Mouse (Mus musculus): ENCODE data around the gene Tmtc2. TPM values are rescaled to one million over a fixed set of nuclear protein-coding genes. Genes with fewer than 3 reads are reported as not detected.

Gene Tmtc2
- total RNA-seq, 1 experiment = 0.89 TPM

DNA sequence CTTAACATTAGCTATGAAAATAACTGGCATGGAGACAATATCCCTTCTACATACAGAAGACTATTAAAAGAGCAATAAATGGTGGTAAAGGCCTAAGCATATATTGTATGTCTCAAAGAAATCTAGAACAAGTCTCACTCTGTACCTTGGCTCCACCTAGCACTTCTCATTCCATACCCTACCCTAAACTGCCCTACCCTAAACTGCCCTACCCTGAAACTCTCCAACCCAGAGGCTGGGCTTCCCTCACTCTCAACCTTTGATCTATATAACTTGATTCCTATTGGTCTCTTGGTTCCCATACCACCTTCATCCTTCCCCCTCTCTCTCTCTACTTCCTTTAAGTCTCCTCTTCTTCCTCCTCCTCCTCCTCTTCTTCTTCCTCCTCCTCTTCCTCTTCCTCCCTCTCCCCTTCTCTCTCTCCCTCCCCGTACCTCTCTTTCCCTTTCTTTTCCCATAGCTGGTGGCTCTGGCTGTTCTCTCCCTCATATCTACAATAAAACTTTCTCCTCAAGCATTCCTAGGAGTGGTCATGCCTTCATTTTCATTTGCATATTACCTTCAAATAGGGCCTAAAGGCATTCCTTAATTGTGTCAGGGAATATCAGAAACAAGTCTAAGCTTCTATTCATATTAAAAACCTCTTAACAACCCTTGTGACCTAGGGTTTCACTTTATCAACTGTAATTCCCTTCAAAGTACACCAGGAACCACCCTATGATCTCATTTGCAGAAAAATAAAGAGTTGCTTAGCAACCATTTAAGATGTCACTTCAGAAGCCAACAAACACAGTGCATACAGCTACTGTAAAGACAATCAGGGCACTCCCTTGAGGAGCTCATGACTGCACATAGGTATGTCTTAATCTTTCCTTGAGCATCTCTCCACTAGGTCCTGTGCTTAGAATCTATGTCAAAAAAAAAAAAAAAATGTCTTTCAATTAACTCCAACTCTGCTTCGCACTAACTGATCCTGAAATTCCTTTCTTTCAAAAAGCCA lies 29.9 kb downstream of the Tmtc2 start:
- Histone ChIP-seq H3K4me3 (ENCODE audit: insufficient read depth in 1 of 2, low read depth in 1 of 2, low read length in 2 of 2, poor library complexity in 1 of 2, severe bottlenecking in 1 of 2) (no peak overlapping the region), H3K9ac (ENCODE audit: insufficient read depth, low read depth, low read length, poor library complexity, severe bottlenecking) (no peak overlapping the region), H3K36me3 (ENCODE audit: control insufficient read depth, insufficient read depth, low read length, poor library complexity, severe bottlenecking) (no peaks in the 10 kb centered on the region), H3K9me3 (ENCODE audit: control insufficient read depth, insufficient read depth, low read depth, low read length) (no peaks in the 10 kb centered on the region), H3K27ac (ENCODE audit: insufficient read depth, low read depth, low read length, poor library complexity, severe bottlenecking) (no peak overlapping the region), H3K4me1 (ENCODE audit: control insufficient read depth in 2 of 2, insufficient read depth in 2 of 2, low read length in 2 of 2, poor library complexity in 1 of 2) (no peaks in the 10 kb centered on the region)
- TF ChIP-seq HCFC1 (IDR thresholded peaks at IDR 0.05; ENCODE audit: borderline replicate concordance, insufficient read depth, low read length) = no peak
- no peak for TF ChIP-seq ZC3H11A (IDR thresholded peaks at IDR 0.05; ENCODE audit: borderline replicate concordance, low read depth, low read length)
- no peak for TF ChIP-seq CHD2 (IDR thresholded peaks at IDR 0.05; ENCODE audit: low read depth, low read length)
- TF ChIP-seq ZNF384 (IDR thresholded peaks at IDR 0.05; ENCODE audit: low read depth, low read length) = no peak
- no peak for TF ChIP-seq MAFK (IDR thresholded peaks at IDR 0.05; ENCODE audit: insufficient read depth, low read depth, low read length)
- in situ Hi-C loops (cut with MboI; ENCODE audit: low sequenced_read_pairs in 2 of 2, unreplicated experiment in 2 of 2) = no loop called here
- no peak for DNase-seq (ENCODE audit: low read depth, low spot score)

DNA sequence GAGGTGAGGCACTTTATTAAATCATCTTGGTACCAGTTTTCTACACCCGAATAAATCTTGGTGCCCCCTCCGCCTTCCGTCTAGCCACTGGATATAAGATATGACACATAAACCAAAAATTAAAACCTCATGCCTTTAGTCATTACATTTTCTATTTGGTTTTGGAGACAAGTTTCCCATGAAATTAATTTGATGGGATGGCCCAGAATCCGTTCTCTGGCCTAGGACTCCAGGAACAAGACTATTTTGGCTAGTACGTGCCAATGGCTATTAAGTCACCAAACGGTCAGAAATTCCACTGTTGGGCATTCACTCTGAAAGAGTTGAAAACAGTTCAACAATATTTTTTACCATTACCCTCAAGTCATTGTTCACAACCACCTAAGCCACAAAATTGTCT lies 32.2 kb downstream of the Tmtc2 start:
- H3K4me3 ChIP-seq (ENCODE audit: insufficient read depth in 1 of 2, low read depth in 1 of 2, low read length in 2 of 2, poor library complexity in 1 of 2, severe bottlenecking in 1 of 2) = no peak overlapping the region
- H3K4me1 ChIP-seq (ENCODE audit: control insufficient read depth in 2 of 2, insufficient read depth in 2 of 2, low read length in 2 of 2, poor library complexity in 1 of 2) = no peaks in the 10 kb centered on the region
- no peak overlapping the region for H3K9ac ChIP-seq (ENCODE audit: insufficient read depth, low read depth, low read length, poor library complexity, severe bottlenecking)
- no peak overlapping the region for H3K27ac ChIP-seq (ENCODE audit: insufficient read depth, low read depth, low read length, poor library complexity, severe bottlenecking)
- H3K9me3 ChIP-seq (ENCODE audit: control insufficient read depth, insufficient read depth, low read depth, low read length) = no peaks in the 10 kb centered on the region
- DNase-seq (ENCODE audit: low read depth, low spot score) = no peak
- TF ChIP-seq ZC3H11A (IDR thresholded peaks at IDR 0.05; ENCODE audit: borderline replicate concordance, low read depth, low read length) = no peak
- no peak for TF ChIP-seq CHD2 (IDR thresholded peaks at IDR 0.05; ENCODE audit: low read depth, low read length)
- no peak for TF ChIP-seq ZNF384 (IDR thresholded peaks at IDR 0.05; ENCODE audit: low read depth, low read length)
- TF ChIP-seq HCFC1 (IDR thresholded peaks at IDR 0.05; ENCODE audit: borderline replicate concordance, insufficient read depth, low read length) = no peak
- TF ChIP-seq MAFK (IDR thresholded peaks at IDR 0.05; ENCODE audit: insufficient read depth, low read depth, low read length) = no peak
- in situ Hi-C loops (cut with MboI; ENCODE audit: low sequenced_read_pairs in 2 of 2, unreplicated experiment in 2 of 2) = no loop called here
- H3K36me3 ChIP-seq (ENCODE audit: control insufficient read depth, insufficient read depth, low read length, poor library complexity, severe bottlenecking) = no peaks in the 10 kb centered on the region

GRCm38 (mm10) chr10:105539697-105540096 lies 34.6 kb downstream of the Tmtc2 start:
- Histone ChIP-seq H3K9me3 (ENCODE audit: control insufficient read depth, insufficient read depth, low read depth, low read length) (no peaks in the 10 kb centered on the region), H3K4me1 (ENCODE audit: control insufficient read depth in 2 of 2, insufficient read depth in 2 of 2, low read length in 2 of 2, poor library complexity in 1 of 2) (no peaks in the 10 kb centered on the region), H3K36me3 (ENCODE audit: control insufficient read depth, insufficient read depth, low read length, poor library complexity, severe bottlenecking) (no peaks in the 10 kb centered on the region), H3K27ac (ENCODE audit: insufficient read depth, low read depth, low read length, poor library complexity, severe bottlenecking) (no peak overlapping the region), H3K4me3 (ENCODE audit: insufficient read depth in 1 of 2, low read depth in 1 of 2, low read length in 2 of 2, poor library complexity in 1 of 2, severe bottlenecking in 1 of 2) (no peak overlapping the region), H3K9ac (ENCODE audit: insufficient read depth, low read depth, low read length, poor library complexity, severe bottlenecking) (no peak overlapping the region)
- in situ Hi-C loops (cut with MboI; ENCODE audit: low sequenced_read_pairs in 2 of 2, unreplicated experiment in 2 of 2) = no loop called here
- no peak for DNase-seq (ENCODE audit: low read depth, low spot score)
- no peak for TF ChIP-seq ZNF384 (IDR thresholded peaks at IDR 0.05; ENCODE audit: low read depth, low read length)
- TF ChIP-seq ZC3H11A (IDR thresholded peaks at IDR 0.05; ENCODE audit: borderline replicate concordance, low read depth, low read length) = no peak

GRCm38 (mm10) chr10:105536910-105537309 lies 37.3 kb downstream of the Tmtc2 start:
- Histone ChIP-seq H3K36me3 (ENCODE audit: control insufficient read depth, insufficient read depth, low read length, poor library complexity, severe bottlenecking) (no peaks in the 10 kb centered on the region), H3K27ac (ENCODE audit: insufficient read depth, low read depth, low read length, poor library complexity, severe bottlenecking) (no peak overlapping the region), H3K4me1 (ENCODE audit: control insufficient read depth in 2 of 2, insufficient read depth in 2 of 2, low read length in 2 of 2, poor library complexity in 1 of 2) (no peaks in the 10 kb centered on the region), H3K9me3 (ENCODE audit: control insufficient read depth, insufficient read depth, low read depth, low read length) (no peaks in the 10 kb centered on the region), H3K4me3 (ENCODE audit: insufficient read depth in 1 of 2, low read depth in 1 of 2, low read length in 2 of 2, poor library complexity in 1 of 2, severe bottlenecking in 1 of 2) (no peak overlapping the region), H3K9ac (ENCODE audit: insufficient read depth, low read depth, low read length, poor library complexity, severe bottlenecking) (no peak overlapping the region)
- in situ Hi-C loops (cut with MboI; ENCODE audit: low sequenced_read_pairs in 2 of 2, unreplicated experiment in 2 of 2) = no loop called here
- no peak for DNase-seq (ENCODE audit: low read depth, low spot score)
- TF ChIP-seq ZNF384 (IDR thresholded peaks at IDR 0.05; ENCODE audit: low read depth, low read length) (no peak), HCFC1 (IDR thresholded peaks at IDR 0.05; ENCODE audit: borderline replicate concordance, insufficient read depth, low read length) (no peak), MAFK (IDR thresholded peaks at IDR 0.05; ENCODE audit: insufficient read depth, low read depth, low read length) (no peak), ZC3H11A (IDR thresholded peaks at IDR 0.05; ENCODE audit: borderline replicate concordance, low read depth, low read length) (no peak), CHD2 (IDR thresholded peaks at IDR 0.05; ENCODE audit: low read depth, low read length) (no peak)

Measured in ES-E14 (cell line).